Comparison of ENCODE assay signal across 8 mouse cellular contexts in the genomic region with DNA sequence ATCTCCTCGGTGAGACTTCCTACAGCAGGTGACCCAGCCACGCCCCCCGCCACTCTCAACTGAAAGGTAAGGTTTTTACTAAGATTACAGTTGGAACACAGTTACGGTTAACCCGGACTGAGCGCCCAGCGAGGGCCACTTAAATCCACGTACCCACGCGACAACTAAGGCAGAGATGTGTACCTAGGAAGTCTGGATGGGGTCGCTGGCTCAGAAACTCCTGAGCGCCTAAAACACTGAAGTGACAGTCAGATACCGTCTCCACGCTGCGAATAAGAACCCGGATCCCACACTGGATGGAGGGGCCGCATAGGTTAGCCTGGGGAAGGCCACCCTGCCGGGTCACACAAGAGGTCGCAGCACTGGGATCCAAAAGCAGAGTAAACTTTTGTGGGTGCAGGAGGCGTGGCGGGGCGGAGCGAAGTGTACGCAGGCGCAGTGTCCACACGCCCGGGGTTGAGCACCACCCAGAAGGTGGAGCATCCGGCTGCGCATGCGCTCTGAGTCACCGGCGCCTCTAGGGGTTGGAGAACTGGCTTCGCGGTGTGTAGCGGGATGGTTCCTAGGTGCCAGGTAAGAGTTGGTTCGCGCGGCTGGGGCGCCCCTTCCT. TPM values are rescaled to one million over a fixed set of nuclear protein-coding genes. Genes with fewer than 3 reads are reported as not detected.
A peak's percentile ranks its signal among the peaks of the same experiment; 100 is the strongest.
DNase-seq lines count a peak whose midpoint lies in the region; ATAC-seq lines count a peak whose summit lies in the region.

A gene (plus strand): TSS at position 486 of the 610 bp plus-strand sequence.

- H3K9ac ChIP-seq in hindbrain, embryonic 13.5 days, result peak within 1 kb of the TSS; percentile 82

- peak within 1 kb of the TSS; percentile 72 for H3K4me3 ChIP-seq in hindbrain, embryonic 13.5 days

- 1% methylated on average over 38 of the region's 39 CpGs for WGBS in hindbrain, embryonic 13.5 days

- peak; percentile 96 for DNase-seq in NIH3T3 (ENCODE audit: low read depth)
- DNase-seq in cerebellum, postnatal 10 days, result peak; percentile 95 to 97
- peak; percentile 77 to 83 for DNase-seq in frontal cortex, postnatal 14 days (ENCODE audit: low spot score in 2 of 2)
- DNase-seq in layer of hippocampus, postnatal 25 days (ENCODE audit: extremely low spot score in 1 of 2, low spot score in 1 of 2), result peak; percentile 79 to 91
- peak; percentile 94 for DNase-seq in lung, postnatal 25 days (ENCODE audit: low spot score)
- DNase-seq in retina, embryonic 14.5 days (ENCODE audit: low spot score), result peak; percentile 99
- peak; percentile 99 for DNase-seq in thymus, postnatal 4 days

- peak; percentile 99 for ATAC-seq in hindbrain, embryonic 13.5 days (ENCODE audit: low FRiP score)

- H3K36me3 ChIP-seq in hindbrain, embryonic 13.5 days, result peaks cover 15% of the 10 kb centered on the region

- no peaks in the 10 kb centered on the region for H3K27me3 ChIP-seq in hindbrain, embryonic 13.5 days

- H3K4me2 ChIP-seq in hindbrain, embryonic 13.5 days, result peak within 1 kb of the TSS; percentile 87

- H3K27ac ChIP-seq in hindbrain, embryonic 13.5 days, result no peak within 1 kb of the TSS

- H3K9me3 ChIP-seq in hindbrain, embryonic 13.5 days, result no peaks in the 10 kb centered on the region

- H3K4me1 ChIP-seq in hindbrain, embryonic 13.5 days (replicated peaks), result peaks cover 12% of the 10 kb centered on the region

RNA-seq across cellular contexts. Expression of the gene that starts here (rescaled TPM):
- 108 and 115 TPM in 2 replicates for polyA plus RNA-seq in hindbrain, embryonic 13.5 days (2015; fragmentation: Nextera tagmentation; extraction: Ambion mirVana)
- 10 to 100 TPM; 83.6 to 85.9 TPM for total RNA-seq in layer of hippocampus, postnatal 25 days (2021)
